Mouse (Mus musculus) spleen, adult 2 months (tissue): Measurements from ENCODE around the gene Megf11.

Experiments
- CTCF ChIP-seq: fragments of 200-500 bp; IDR thresholded peaks from 2 replicates; pipeline ENCODE4 v1.5.1; 2011; ENCODE audit warnings: mild to moderate bottlenecking, inconsistent platforms; ENCODE audit not compliant: insufficient read depth, insufficient read length, insufficient replicate concordance; ENCODE audit errors: extremely low read depth
- POLR2A ChIP-seq: fragments of 200-500 bp; IDR thresholded peaks from 2 replicates; pipeline ENCODE4 v1.6.1; 2011; ENCODE audit warnings: low read depth, low read length, inconsistent platforms

DNA sequence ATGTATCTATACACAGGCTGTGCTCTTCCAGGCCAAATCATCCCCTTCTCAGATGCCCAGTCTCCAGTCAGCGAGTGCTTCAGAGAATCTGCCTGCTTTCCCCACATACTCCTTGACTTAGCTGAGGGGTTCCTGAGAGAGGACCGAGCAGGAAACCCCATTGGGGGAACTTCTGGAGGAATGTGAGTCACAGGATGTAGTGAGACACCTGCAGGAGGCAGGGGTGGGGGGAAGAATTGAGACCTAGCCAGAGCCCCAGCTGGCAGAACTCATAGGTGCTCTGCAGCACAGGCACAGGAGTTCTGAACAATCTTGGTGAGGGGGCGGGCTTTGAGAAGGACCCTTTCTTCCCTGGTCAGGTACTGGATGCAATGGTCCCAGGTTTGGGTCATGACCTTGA lies 35.0 kb downstream of the Megf11 start:
- TF ChIP-seq POLR2A = no peak
- no peak for TF ChIP-seq CTCF
